Mouse (Mus musculus) stomach, postnatal 0 days (tissue): ENCODE results near the gene Ptpn13.

Experiments
- CTCF ChIP-seq: IDR thresholded peaks from 2 replicates; pipeline ENCODE4 v1.5.1; 2016; ENCODE audit warnings: antibody characterized with exemption, low read depth, mild to moderate bottlenecking, moderate library complexity
- EP300 ChIP-seq: optimal IDR thresholded peaks from 2 replicates; pipeline ENCODE3; 2016; ENCODE audit warnings: antibody characterized with exemption

DNA sequence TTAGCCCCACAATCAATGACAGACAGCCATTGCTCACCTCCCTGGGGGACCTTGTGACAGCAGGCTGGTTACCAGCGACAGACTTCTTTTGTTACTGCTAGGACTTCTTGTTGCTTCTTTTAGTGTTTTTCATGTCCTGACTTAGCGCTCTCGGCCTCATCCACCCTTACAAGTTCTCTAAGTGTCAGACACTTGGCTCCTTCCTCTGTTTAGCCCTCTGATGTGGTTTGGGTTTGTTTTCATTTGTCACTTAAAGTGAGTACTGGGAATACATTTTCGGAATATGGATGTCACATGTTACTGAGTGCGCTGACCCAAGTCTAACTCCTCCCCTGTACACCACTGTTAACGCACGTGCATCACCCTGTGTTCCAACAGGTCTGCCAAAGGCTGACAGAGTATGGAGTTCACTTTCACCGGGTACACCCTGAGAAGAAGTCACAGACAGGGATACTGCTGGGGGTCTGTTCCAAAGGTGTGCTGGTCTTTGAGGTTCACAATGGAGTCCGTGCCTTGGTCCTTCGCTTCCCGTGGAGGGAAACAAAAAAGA lies 107.9 kb downstream of the Ptpn13 start:
- TF ChIP-seq CTCF (no peak), EP300 (no peak)
